Mouse (Mus musculus): ENCODE data around the gene Ap3m1.
A peak's percentile ranks its signal among the peaks of the same experiment; 100 is the strongest.

GRCm38 (mm10) chr14:21069594-21069993 is 17.3 kb upstream of the Ap3m1 start:
- TF ChIP-seq CTCF (IDR thresholded peaks at IDR 0.05; ENCODE audit: low read depth) (peak; percentile 56), EP300 (IDR thresholded peaks at IDR 0.05; ENCODE audit: low read depth) (no peak)

Data from liver, postnatal 0 days (tissue).